ENCODE assay signal across 9 mouse cellular contexts in genomic region chr13:78426306-78426921, GRCm38 (mm10).
DNase-seq lines count a peak whose midpoint lies in the region; ATAC-seq and TF ChIP-seq lines count a peak whose summit lies in the region.
"Had no signal": no experiment of that assay in that cellular context is flagged by ENCODE, and none has a peak within 500 bp of the region (broad histone marks: within the 10 kb centered on the region; RNA-seq: fewer than 3 reads in every experiment).

No protein-coding gene starts in this region.

- H3K4me2 ChIP-seq in lung, embryonic 15.5 days, result peak overlapping the region; percentile 49; the same call in 1 of the 2 replicates
- H3K4me2 ChIP-seq in hindbrain, embryonic 15.5 days, result peak overlapping the region; percentile 64; the same call in 1 of the 2 replicates
- H3K4me2 ChIP-seq in neural tube, embryonic 12.5 days (replicated peaks), result 0 out of 2 replicates have a peak overlapping the region, but pooled peaks have one; percentile 53
- no peak overlapping the region for H3K4me2 ChIP-seq in stomach, postnatal 0 days (replicated peaks; ENCODE audit: low read depth)

- H3K4me1 ChIP-seq in lung, embryonic 15.5 days, result peaks cover 13% of the 10 kb centered on the region
- H3K4me1 ChIP-seq in hindbrain, embryonic 15.5 days (replicated peaks), result peaks cover 26% of the 10 kb centered on the region
- H3K4me1 ChIP-seq in neural tube, embryonic 12.5 days, result peaks cover 18% of the 10 kb centered on the region
- no peaks in the 10 kb centered on the region for H3K4me1 ChIP-seq in stomach, postnatal 0 days (replicated peaks; ENCODE audit: control insufficient read depth, insufficient read depth)

- no peak; the same call in 1 of the 2 replicates for ATAC-seq in lung, embryonic 15.5 days (ENCODE audit: borderline replicate concordance, extremely low read depth, low FRiP score, low TSS enrichment)
- no peak for ATAC-seq in hindbrain, embryonic 15.5 days (ENCODE audit: low FRiP score, low read depth)
- ATAC-seq in neural tube, embryonic 12.5 days (ENCODE audit: low FRiP score, low read depth), result no peak
- ATAC-seq in stomach, postnatal 0 days (ENCODE audit: low FRiP score, low TSS enrichment), result no peak

- no peaks in the 10 kb centered on the region for H3K36me3 ChIP-seq in lung, embryonic 15.5 days
- no peaks in the 10 kb centered on the region for H3K36me3 ChIP-seq in hindbrain, embryonic 15.5 days
- H3K36me3 ChIP-seq in neural tube, embryonic 12.5 days, result no peaks in the 10 kb centered on the region
- H3K36me3 ChIP-seq in stomach, postnatal 0 days (ENCODE audit: control insufficient read depth, insufficient read depth, low read length), result no peaks in the 10 kb centered on the region

- no peak for TF ChIP-seq EP300 in stomach, postnatal 0 days (optimal IDR thresholded peaks at IDR 0.05)

- no peak for TF ChIP-seq CTCF in stomach, postnatal 0 days (IDR thresholded peaks at IDR 0.05; ENCODE audit: low read depth)

- no peak overlapping the region for H3K4me3 ChIP-seq in lung, embryonic 15.5 days
- H3K4me3 ChIP-seq in hindbrain, embryonic 15.5 days, result no peak overlapping the region
- no peak overlapping the region for H3K4me3 ChIP-seq in neural tube, embryonic 12.5 days
- H3K4me3 ChIP-seq in stomach, postnatal 0 days (ENCODE audit: low read depth, low read length), result no peak overlapping the region

- H3K27ac ChIP-seq in lung, embryonic 15.5 days, result no peak overlapping the region
- H3K27ac ChIP-seq in hindbrain, embryonic 15.5 days (replicated peaks), result 0 out of 2 replicates have a peak overlapping the region, but pooled peaks have one; percentile 70
- no peak overlapping the region for H3K27ac ChIP-seq in neural tube, embryonic 12.5 days
- no peak overlapping the region for H3K27ac ChIP-seq in stomach, postnatal 0 days (replicated peaks)

- DNase-seq in cerebellum, postnatal 36 days, result peak; percentile 3 to 11
- no peak for DNase-seq in cerebellum, adult 8-10 months
- DNase-seq in lung, postnatal 36 days, result no peak
- DNase-seq in stomach, postnatal 0 days (ENCODE audit: low spot score), result no peak
- no peak for DNase-seq in layer of hippocampus, adult 18-20 months (ENCODE audit: low spot score in 2 of 2)
- DNase-seq: B cell, adult 2 months had no signal

- no peaks in the 10 kb centered on the region for H3K27me3 ChIP-seq in lung, embryonic 15.5 days
- no peaks in the 10 kb centered on the region for H3K27me3 ChIP-seq in hindbrain, embryonic 15.5 days
- H3K27me3 ChIP-seq in neural tube, embryonic 12.5 days (replicated peaks), result no peaks in the 10 kb centered on the region
- no peaks in the 10 kb centered on the region for H3K27me3 ChIP-seq in stomach, postnatal 0 days (ENCODE audit: control insufficient read depth, insufficient read depth, low read length)

- H3K9me3 ChIP-seq in lung, embryonic 15.5 days, result no peaks in the 10 kb centered on the region
- no peaks in the 10 kb centered on the region for H3K9me3 ChIP-seq in hindbrain, embryonic 15.5 days
- no peaks in the 10 kb centered on the region for H3K9me3 ChIP-seq in neural tube, embryonic 12.5 days
- no peaks in the 10 kb centered on the region for H3K9me3 ChIP-seq in stomach, postnatal 0 days (ENCODE audit: control insufficient read depth, low read length)

- 37% methylated on average over 8 of the region's 8 CpGs for WGBS in lung, embryonic 15.5 days
- 27% methylated on average over 8 of the region's 8 CpGs for WGBS in hindbrain, embryonic 15.5 days
- WGBS in neural tube, embryonic 12.5 days, result 33% methylated on average over 8 of the region's 8 CpGs
- WGBS in stomach, postnatal 0 days, result 49% methylated on average over 8 of the region's 8 CpGs

- H3K9ac ChIP-seq in lung, embryonic 15.5 days, result no peak overlapping the region
- no peak overlapping the region for H3K9ac ChIP-seq in hindbrain, embryonic 15.5 days
- no peak overlapping the region for H3K9ac ChIP-seq in neural tube, embryonic 12.5 days
- H3K9ac ChIP-seq in stomach, postnatal 0 days (ENCODE audit: low read length), result no peak overlapping the region

Comparison
In these comparisons a context has a peak if more than half of its experiments do, and no peak if none do; other contexts are left out.
1. DNase-seq: peak in cerebellum, postnatal 36 days (2 of 2); none in cerebellum, adult 8-10 months (single experiment), lung, postnatal 36 days (single experiment), stomach, postnatal 0 days (single experiment) and layer of hippocampus, adult 18-20 months (0 of 2).